In genomic region chr5:3461401-3461800, GRCm38 (mm10) we compare ENCODE assay signal across 22 mouse cellular contexts.
DNase-seq lines count a peak whose midpoint lies in the region; ATAC-seq and TF ChIP-seq lines count a peak whose summit lies in the region.
"Had no signal": no experiment of that assay in that cellular context is flagged by ENCODE, and none has a peak within 500 bp of the region (broad histone marks: within the 10 kb centered on the region; RNA-seq: fewer than 3 reads in every experiment).

No protein-coding gene starts in this region.

- TF ChIP-seq POLR2A in lung, adult 2 months (IDR thresholded peaks at IDR 0.05; ENCODE audit: borderline replicate concordance, extremely low read depth, low read depth, low read length): no peak
- no peak for TF ChIP-seq POLR2A in bone marrow, adult 2 months (IDR thresholded peaks at IDR 0.05; ENCODE audit: borderline replicate concordance, control insufficient read depth, low read depth, low read length)

- H3K79me2 ChIP-seq in macrophage (ENCODE audit: inconsistent target): peaks cover 58% of the 10 kb centered on the region

- H3K36me3 ChIP-seq in macrophage (ENCODE audit: inconsistent target): no peaks in the 10 kb centered on the region
- H3K36me3 ChIP-seq in kidney, embryonic 14.5 days (ENCODE audit: control insufficient read depth, insufficient read depth, low read length): no peaks in the 10 kb centered on the region
- H3K36me3 ChIP-seq: embryonic facial prominence, embryonic 13.5 days; forebrain, embryonic 15.5 days; hindbrain, embryonic 12.5 days; limb, embryonic 15.5 days; midbrain, embryonic 15.5 days had no signal

- H3K4me3 ChIP-seq in lung, adult 2 months (replicated peaks; ENCODE audit: extremely low read depth, low read depth, low read length): no peak overlapping the region
- H3K4me3 ChIP-seq in bone marrow, adult 2 months (replicated peaks; ENCODE audit: control insufficient read depth, low read depth, low read length): no peak overlapping the region
- H3K4me3 ChIP-seq in macrophage (ENCODE audit: inconsistent target): no peak overlapping the region
- H3K4me3 ChIP-seq in kidney, embryonic 14.5 days (ENCODE audit: low read length): no peak overlapping the region
- H3K4me3 ChIP-seq: embryonic facial prominence, embryonic 13.5 days; forebrain, embryonic 15.5 days; hindbrain, embryonic 12.5 days; limb, embryonic 15.5 days; midbrain, embryonic 15.5 days had no signal

- H3K4me1 ChIP-seq in lung, adult 2 months (ENCODE audit: control insufficient read depth, insufficient read depth, low read length): peaks cover 6% of the 10 kb centered on the region
- H3K4me1 ChIP-seq in bone marrow, adult 2 months (ENCODE audit: control insufficient read depth, insufficient read depth, low read length): peaks cover 10% of the 10 kb centered on the region
- H3K4me1 ChIP-seq in kidney, embryonic 14.5 days (ENCODE audit: control insufficient read depth, insufficient read depth, low read length): peaks cover 10% of the 10 kb centered on the region
- H3K4me1 ChIP-seq: forebrain, embryonic 15.5 days; hindbrain, embryonic 12.5 days; limb, embryonic 15.5 days; midbrain, embryonic 15.5 days had no signal

- no peak for TF ChIP-seq CTCF in lung, adult 2 months (IDR thresholded peaks at IDR 0.05; ENCODE audit: insufficient read depth, low read length)
- no peak for TF ChIP-seq CTCF in bone marrow, adult 2 months (IDR thresholded peaks at IDR 0.05; ENCODE audit: control insufficient read depth, insufficient read depth, low read length)

- no peaks in the 10 kb centered on the region for H3K27me3 ChIP-seq in kidney, embryonic 14.5 days (ENCODE audit: control insufficient read depth, insufficient read depth, low read length)
- H3K27me3 ChIP-seq: embryonic facial prominence, embryonic 13.5 days; forebrain, embryonic 15.5 days; hindbrain, embryonic 12.5 days; limb, embryonic 15.5 days; megakaryocyte, embryonic 14.5 days; midbrain, embryonic 15.5 days; Patski had no signal

- H3K27ac ChIP-seq in bone marrow, adult 2 months (ENCODE audit: control insufficient read depth, insufficient read depth, low read depth, low read length, poor library complexity): peak overlapping the region; percentile 58
- H3K27ac ChIP-seq in macrophage: peak overlapping the region; percentile 42
- no peak overlapping the region for H3K27ac ChIP-seq in kidney, embryonic 14.5 days (ENCODE audit: low read depth, low read length)
- H3K27ac ChIP-seq: embryonic facial prominence, embryonic 13.5 days; forebrain, embryonic 15.5 days; hindbrain, embryonic 12.5 days; limb, embryonic 15.5 days; midbrain, embryonic 15.5 days had no signal

- H3K9ac ChIP-seq in kidney, embryonic 14.5 days (ENCODE audit: low read depth, low read length): no peak overlapping the region
- H3K9ac ChIP-seq: embryonic facial prominence, embryonic 13.5 days; forebrain, embryonic 15.5 days; hindbrain, embryonic 12.5 days; limb, embryonic 15.5 days; midbrain, embryonic 15.5 days had no signal

- 61% methylated on average over 7 of the region's 7 CpGs for WGBS in lung, adult 2 months
- WGBS in bone marrow, adult 2 months: 27% methylated on average over 7 of the region's 7 CpGs
- WGBS in macrophage (ENCODE audit: missing documents): 14% methylated on average over 7 of the region's 7 CpGs
- WGBS in kidney, embryonic 14.5 days: 89% methylated on average over 7 of the region's 7 CpGs

- H3K9me3 ChIP-seq in kidney, embryonic 14.5 days (ENCODE audit: control insufficient read depth, low read length): no peaks in the 10 kb centered on the region
- H3K9me3 ChIP-seq: embryonic facial prominence, embryonic 13.5 days; forebrain, embryonic 15.5 days; hindbrain, embryonic 12.5 days; limb, embryonic 15.5 days; megakaryocyte, embryonic 14.5 days; midbrain, embryonic 15.5 days had no signal

- peak; percentile 24 for DNase-seq in lung, postnatal 25 days (ENCODE audit: low spot score)
- DNase-seq in lung, adult 2 months: no peak
- peak; percentile 5 for DNase-seq in telencephalon, adult 2 months (ENCODE audit: low read depth, low spot score)
- DNase-seq in gastrocnemius, postnatal 10 days: no peak
- DNase-seq: adrenal gland, postnatal 14 days; cerebellum, adult 18-20 months; heart, postnatal 10 days; kidney, adult 8-10 months; kidney, postnatal 36 days; retina, postnatal 1 day had no signal

- no peak overlapping the region for H3K4me2 ChIP-seq in kidney, embryonic 14.5 days (replicated peaks; ENCODE audit: low read depth, low read length)
- H3K4me2 ChIP-seq: embryonic facial prominence, embryonic 13.5 days; forebrain, embryonic 15.5 days; heart, embryonic 11.5 days; hindbrain, embryonic 12.5 days; limb, embryonic 15.5 days; midbrain, embryonic 15.5 days had no signal

- ATAC-seq in kidney, embryonic 14.5 days (ENCODE audit: low FRiP score, low TSS enrichment): no peak
- ATAC-seq in frontal cortex, adult (ENCODE audit: low TSS enrichment): no peak
- ATAC-seq: forebrain, embryonic 15.5 days; midbrain, embryonic 15.5 days; Patski had no signal

Comparison
In these comparisons a context has a peak if more than half of its experiments do, and no peak if none do; other contexts are left out.
1. DNase-seq: peak in lung, postnatal 25 days (single experiment) and telencephalon, adult 2 months (single experiment); none in lung, adult 2 months (single experiment) and gastrocnemius, postnatal 10 days (single experiment).